Mouse (Mus musculus) lung, postnatal 0 days (tissue): Measurements from ENCODE around the gene Taf3. TPM values are rescaled to one million over a fixed set of nuclear protein-coding genes. Genes with fewer than 3 reads are reported as not detected.

Experiments used
- ATAC-seq: fragments of 200-750 bp; cut with Nextera tagmentation; 2 replicates; pipeline ENCODE4 v1.8.0; 2017; ENCODE audit warnings: moderate library complexity
- DNase-seq: peaks from one replicate; pipeline ENCODE4 v3.0.0-alpha.2; 2016; ENCODE audit warnings: low spot score
- H3K27ac ChIP-seq: fragments of 300-500 bp; sonication (generic); 2 replicates; pipeline ENCODE4 v1.5.1; 2014; ENCODE audit warnings: antibody characterized with exemption, mild to moderate bottlenecking, low read length, mixed read lengths
- H3K27me3 ChIP-seq: fragments of 300-500 bp; sonication (generic); replicated peaks from 2 replicates; pipeline ENCODE4 v1.6.1; 2014; ENCODE audit warnings: low read length, mixed read lengths; ENCODE audit not compliant: insufficient read depth
- H3K36me3 ChIP-seq: fragments of 300-500 bp; sonication (generic); 2 replicates; pipeline ENCODE4 v1.6.1; 2014; ENCODE audit warnings: low read length, mixed read lengths; ENCODE audit not compliant: insufficient read depth
- H3K4me1 ChIP-seq: fragments of 300-500 bp; sonication (generic); 2 replicates; pipeline ENCODE4 v1.6.1; 2014; ENCODE audit warnings: antibody characterized with exemption, low read depth, low read length, mixed read lengths; ENCODE audit not compliant: insufficient read depth
- H3K4me2 ChIP-seq: fragments of 300-500 bp; sonication (generic); replicated peaks from 2 replicates; pipeline ENCODE4 v1.6.1; 2014; ENCODE audit warnings: low read depth, mild to moderate bottlenecking, low read length, moderate library complexity, mixed read lengths
- H3K4me3 ChIP-seq: fragments of 300-500 bp; sonication (generic); 2 replicates; pipeline ENCODE4 v1.5.1; 2014; ENCODE audit warnings: low read depth, low read length
- H3K9ac ChIP-seq: fragments of 300-500 bp; sonication (generic); replicated peaks from 2 replicates; pipeline ENCODE4 v1.6.1; 2014; ENCODE audit warnings: low read depth, mild to moderate bottlenecking
- H3K9me3 ChIP-seq: fragments of 300-500 bp; sonication (generic); 2 replicates; pipeline ENCODE4 v1.6.1; 2016; ENCODE audit warnings: low read length, mixed read lengths
- CTCF ChIP-seq: IDR thresholded peaks from 2 replicates; pipeline ENCODE4 v1.5.1; 2016; ENCODE audit warnings: antibody characterized with exemption, mild to moderate bottlenecking
- EP300 ChIP-seq: IDR thresholded peaks from 2 replicates; pipeline ENCODE4 v1.6.1; 2016; ENCODE audit warnings: antibody characterized with exemption, mild to moderate bottlenecking, control low read depth
- WGBS: fragments of 180-500 bp; shearing (Covaris S2); extraction: QIAGEN DNeasy Blood & Tissue Kit; methylation state at CpG from one replicate; pipeline ENCODE4 v1.1.7; 2014; 5-methylcytosine and 5-hydroxymethylcytosine counted together
- polyA plus RNA-seq: library from polyadenylated mRNA; unstranded; fragments of >200 nt; fragmentation: Nextera tagmentation; extraction: Ambion mirVana; gene quantifications from 2 replicates; pipeline ENCODE4 v1.2.1, GENCODE M21; 2015

The Taf3 gene
- polyA plus RNA-seq, 1 experiment from 2014 or later, result 7.5 TPM

DNA sequence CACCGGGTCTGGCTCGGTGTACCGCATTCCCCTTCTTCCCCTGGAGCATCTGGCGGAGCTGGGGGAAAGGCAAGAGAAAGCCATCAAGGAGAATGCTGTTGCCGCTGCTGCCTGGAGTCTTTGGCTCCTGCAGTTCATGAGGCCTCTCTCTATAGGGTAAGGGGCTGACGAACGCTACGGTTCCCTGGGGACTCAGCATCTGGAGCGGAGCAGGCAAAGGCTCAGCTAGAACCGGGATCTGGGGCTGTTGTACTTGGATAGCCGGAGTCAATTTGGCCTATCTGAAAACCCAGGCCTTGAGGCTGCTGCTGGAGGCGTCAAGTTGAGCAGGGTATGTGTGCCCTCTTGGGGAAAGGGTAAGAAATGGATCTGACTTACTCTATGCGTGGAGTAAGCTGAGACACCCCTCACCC is 166.8 kb downstream of the Taf3 start:
- peaks cover 11% of the 10 kb centered on the region for H3K4me1 ChIP-seq
- peak overlapping the region; percentile 48; the same call in 1 of the 2 replicates for H3K4me2 ChIP-seq
- H3K9me3 ChIP-seq, result no peaks in the 10 kb centered on the region
- no peak overlapping the region for H3K9ac ChIP-seq
- no peak overlapping the region for H3K27ac ChIP-seq
- ATAC-seq, result no peak
- H3K27me3 ChIP-seq, result peaks cover 69% of the 10 kb centered on the region
- H3K4me3 ChIP-seq, result 0 out of 2 replicates have a peak overlapping the region, but pooled peaks have one; percentile 21
- H3K36me3 ChIP-seq, result no peaks in the 10 kb centered on the region
- 7% methylated on average over 12 of the region's 13 CpGs for WGBS
- no peak for DNase-seq
- TF ChIP-seq CTCF (peak; percentile 36), EP300 (no peak)

DNA sequence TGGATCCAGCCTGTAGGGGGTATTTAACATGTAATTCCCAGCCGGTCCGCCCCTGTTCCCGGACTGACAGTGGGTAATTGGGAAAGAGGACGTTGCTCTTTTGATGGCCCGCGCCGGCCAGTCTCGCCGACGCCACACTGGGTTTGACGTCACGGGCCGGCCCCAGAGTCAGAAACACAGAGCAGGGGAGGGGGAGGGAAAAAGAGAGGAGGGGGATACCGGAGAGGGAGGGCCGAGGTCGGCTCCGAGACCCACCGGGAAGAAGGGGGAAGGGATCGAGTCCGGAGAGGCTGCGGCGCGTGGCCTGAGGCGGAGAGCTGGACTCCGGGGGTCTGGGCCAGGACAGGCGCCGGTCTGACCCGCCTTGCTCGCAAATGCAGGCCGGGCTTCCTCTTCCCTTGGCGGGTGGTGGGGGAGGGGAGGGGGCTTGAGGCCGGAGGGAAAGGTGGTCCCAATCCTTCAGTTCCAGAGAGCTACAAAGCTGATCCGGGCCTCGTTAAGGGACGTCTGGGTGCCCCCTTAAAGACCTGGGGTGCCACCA is 167.3 kb downstream of the Taf3 start, which contains the start of gene 4930412O13Rik:
4930412O13Rik (plus strand) TSS at position 202 of the 541 bp plus-strand sequence.
- DNase-seq (no peak), ATAC-seq (no peak)
- H3K27ac ChIP-seq, result no peak within 1 kb of the TSS
- peak within 1 kb of the TSS; percentile 52 for H3K4me2 ChIP-seq
- no peak for TF ChIP-seq EP300
- TF ChIP-seq CTCF, result no peak
- 2% methylated on average over 28 of the region's 35 CpGs for WGBS
- H3K9ac ChIP-seq, result no peak within 1 kb of the TSS
- H3K36me3 ChIP-seq, result no peaks in the 10 kb centered on the region
- H3K9me3 ChIP-seq, result no peaks in the 10 kb centered on the region
- H3K4me1 ChIP-seq, result peaks cover 11% of the 10 kb centered on the region
- peaks cover 65% of the 10 kb centered on the region for H3K27me3 ChIP-seq
- H3K4me3 ChIP-seq, result peak within 1 kb of the TSS; percentile 27; the same call in 1 of the 2 replicates

DNA sequence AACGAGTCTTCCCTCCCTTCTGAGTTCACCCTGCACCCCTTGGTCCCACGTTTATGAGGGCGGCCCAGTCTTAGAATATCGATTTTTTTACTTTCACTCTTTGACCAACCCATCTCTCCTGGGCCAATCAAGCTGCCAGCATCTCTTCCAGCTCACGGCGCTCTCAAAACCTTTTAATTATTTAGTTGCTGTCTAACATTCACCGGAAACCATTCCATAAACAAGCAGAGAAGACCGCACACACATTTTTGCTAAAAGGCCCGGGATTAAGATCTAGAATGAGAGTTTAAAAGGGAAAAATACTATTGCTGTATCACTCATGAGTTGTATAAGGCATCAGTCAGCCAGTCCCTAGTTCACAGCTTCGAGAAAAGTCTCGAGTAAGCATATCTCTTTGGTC is 168.1 kb downstream of the Taf3 start:
- no peak overlapping the region for H3K9ac ChIP-seq
- no peak overlapping the region; the same call in 1 of the 2 replicates for H3K4me2 ChIP-seq
- H3K4me3 ChIP-seq, result 0 out of 2 replicates have a peak overlapping the region, but pooled peaks have one; percentile 1
- H3K36me3 ChIP-seq, result no peaks in the 10 kb centered on the region
- DNase-seq (no peak), ATAC-seq (no peak)
- no peak overlapping the region for H3K27ac ChIP-seq
- TF ChIP-seq CTCF (no peak), EP300 (no peak)
- no peaks in the 10 kb centered on the region for H3K9me3 ChIP-seq
- H3K27me3 ChIP-seq, result peaks cover 62% of the 10 kb centered on the region
- peaks cover 11% of the 10 kb centered on the region for H3K4me1 ChIP-seq
- WGBS, result 10% methylated on average over 11 of the region's 11 CpGs

DNA sequence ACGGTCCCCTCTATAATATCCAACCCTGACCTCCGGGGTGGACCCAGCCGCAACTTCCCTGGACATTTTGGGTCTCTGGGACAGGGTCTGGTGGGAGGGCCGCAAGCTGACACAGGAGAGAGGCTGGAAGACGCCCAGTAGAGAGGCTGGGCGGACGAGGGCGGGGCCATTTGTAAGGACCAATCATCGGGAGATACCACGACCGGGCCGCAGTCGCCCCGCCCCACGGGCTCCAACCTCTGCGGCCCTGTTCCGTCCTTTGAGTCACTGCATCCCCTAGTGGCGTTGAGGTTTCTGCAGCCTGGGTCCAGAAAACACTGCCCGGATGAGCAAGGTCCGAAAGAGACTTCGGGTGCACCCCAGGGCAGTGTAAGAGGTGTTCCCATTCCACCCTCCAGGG is 168.9 kb downstream of the Taf3 start:
- Histone ChIP-seq H3K36me3 (no peaks in the 10 kb centered on the region), H3K27me3 (peaks cover 54% of the 10 kb centered on the region), H3K4me2 (peak overlapping the region; percentile 97), H3K9me3 (no peaks in the 10 kb centered on the region), H3K27ac (no peak overlapping the region), H3K4me3 (peak overlapping the region; percentile 55), H3K9ac (no peak overlapping the region), H3K4me1 (peaks cover 11% of the 10 kb centered on the region)
- DNase-seq (peak; percentile 97), ATAC-seq (peak; percentile 98)
- WGBS, result 1% methylated on average over 21 of the region's 21 CpGs
- TF ChIP-seq EP300, result no peak
- TF ChIP-seq CTCF, result peak; percentile 96

DNA sequence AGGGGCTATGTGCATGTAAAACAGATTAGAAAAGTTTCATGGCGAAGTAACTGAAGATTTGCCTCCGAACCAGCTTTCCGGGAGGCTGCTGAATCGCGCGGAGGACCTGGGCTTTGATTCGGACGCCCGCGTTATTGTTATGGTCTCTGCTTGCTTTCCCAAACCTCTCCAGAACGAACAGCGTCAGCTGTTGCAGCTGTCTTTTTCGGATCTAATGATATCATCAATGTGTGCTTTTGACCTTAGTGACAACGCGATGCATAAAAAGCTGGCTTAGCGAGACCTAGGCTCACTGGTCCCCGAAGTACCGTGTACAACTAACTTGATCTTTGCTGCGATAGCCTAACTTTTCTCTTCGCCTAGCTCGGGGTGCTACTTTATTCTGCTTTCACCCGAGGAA is 169.3 kb downstream of the Taf3 start:
- H3K4me3 ChIP-seq, result peak overlapping the region; percentile 55
- H3K4me2 ChIP-seq, result peak overlapping the region; percentile 97
- no peak for TF ChIP-seq EP300
- no peak for TF ChIP-seq CTCF
- WGBS, result 2% methylated on average over 22 of the region's 22 CpGs
- peak; percentile 18 for ATAC-seq
- DNase-seq, result peak; percentile 33
- H3K36me3 ChIP-seq, result no peaks in the 10 kb centered on the region
- no peak overlapping the region for H3K27ac ChIP-seq
- no peaks in the 10 kb centered on the region for H3K9me3 ChIP-seq
- H3K9ac ChIP-seq, result no peak overlapping the region
- H3K4me1 ChIP-seq, result peaks cover 11% of the 10 kb centered on the region
- H3K27me3 ChIP-seq, result peaks cover 54% of the 10 kb centered on the region

DNA sequence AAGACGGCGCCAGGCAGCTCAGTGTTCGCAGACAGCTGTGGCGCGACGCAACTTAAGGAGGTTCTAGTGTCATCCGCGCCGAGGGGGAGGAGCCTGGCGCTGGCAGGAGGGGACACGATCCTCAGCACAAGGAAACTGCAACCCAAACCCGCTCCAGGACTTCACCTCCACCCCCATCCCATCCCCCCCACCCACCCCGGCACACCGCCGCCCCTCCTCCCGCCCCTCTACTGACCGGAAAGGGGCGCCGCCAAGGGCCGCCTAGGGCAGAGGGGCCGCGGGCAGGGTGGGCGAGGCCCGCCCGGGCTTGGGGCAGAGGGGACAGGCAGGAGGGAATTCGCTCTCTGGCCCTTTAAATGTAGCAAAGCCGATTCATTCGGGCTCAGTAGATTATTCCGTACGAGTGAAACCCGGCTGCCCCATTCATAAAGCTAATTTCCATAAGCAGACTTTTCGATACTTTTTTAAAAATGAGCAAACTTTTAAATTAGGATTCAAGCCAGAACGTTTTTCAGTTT is 169.8 kb downstream of the Taf3 start:
- Histone ChIP-seq H3K27me3 (peaks cover 55% of the 10 kb centered on the region), H3K4me3 (peak overlapping the region; percentile 55), H3K9me3 (no peaks in the 10 kb centered on the region), H3K27ac (no peak overlapping the region), H3K9ac (no peak overlapping the region), H3K4me2 (peak overlapping the region; percentile 97), H3K36me3 (no peaks in the 10 kb centered on the region), H3K4me1 (peaks cover 11% of the 10 kb centered on the region)
- TF ChIP-seq EP300 (no peak), CTCF (no peak)
- ATAC-seq (peak; percentile 20), DNase-seq (peak; percentile 63)
- under 1% methylated on average over 32 of the region's 33 CpGs for WGBS
